Mouse (Mus musculus): ENCODE measurements around the gene Wdr20rt. TPM values are rescaled to one million over a fixed set of nuclear protein-coding genes. Genes with fewer than 3 reads are reported as not detected.
"Not testable (repeated sequence)": the region's sequence is repeated elsewhere in the genome, so short reads cannot be mapped to it uniquely, and the experiment has no call there.

Gene Wdr20rt
- polyA plus RNA-seq, 1 experiment from 2014 or later, result not detected

- ATAC-seq (replicated peaks; ENCODE audit: extremely low read depth, insufficient read depth, low FRiP score); H3K27me3 ChIP-seq (ENCODE audit: control insufficient read depth, insufficient read depth, low read length); H3K27ac ChIP-seq (ENCODE audit: low read length); H3K9ac ChIP-seq (ENCODE audit: low read length); H3K4me3 ChIP-seq (ENCODE audit: low read length); H3K4me1 ChIP-seq (ENCODE audit: control insufficient read depth, insufficient read depth, low read length); H3K36me3 ChIP-seq (ENCODE audit: control insufficient read depth, insufficient read depth); H3K9me3 ChIP-seq (replicated peaks; ENCODE audit: control insufficient read depth, low read length); H3K4me2 ChIP-seq (ENCODE audit: low read depth, low read length): not testable (repeated sequence)
- 71% methylated on average over 2 of the region's 2 CpGs for WGBS
These were observed 7.5 kb downstream of the Wdr20rt start for GRCm38 (mm10) chr12:65232801-65233200.

DNA sequence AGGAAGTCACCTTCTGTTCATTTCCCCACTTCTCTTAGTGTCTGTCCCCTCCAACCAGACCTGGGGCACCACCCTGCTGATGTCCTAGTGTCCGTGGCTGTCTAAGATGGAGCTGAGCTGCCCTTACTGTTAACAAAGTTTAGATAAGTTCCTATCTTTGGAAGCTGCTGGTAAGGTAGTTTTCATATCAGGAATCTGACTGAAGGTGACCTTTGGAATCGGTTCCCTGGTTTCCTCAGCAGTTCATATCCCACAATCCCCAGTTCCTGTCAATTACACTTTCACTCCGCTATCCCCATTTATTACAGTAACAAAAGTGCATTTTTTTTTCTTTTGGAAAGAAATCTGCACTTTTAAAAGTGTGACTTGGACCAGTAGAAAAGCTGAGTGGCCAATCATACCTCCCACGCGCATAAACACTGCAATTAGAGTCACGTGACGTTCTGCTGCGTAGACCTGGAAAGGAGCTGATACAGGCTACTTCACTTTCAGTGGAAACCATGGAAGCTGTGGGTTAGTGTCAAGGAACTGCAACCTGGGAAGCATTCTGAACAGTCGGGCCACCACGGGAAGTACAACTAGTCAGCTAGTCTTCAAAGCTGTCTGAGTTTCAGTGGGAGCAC lies 24.9 kb downstream of the Wdr20rt start:
- 73% methylated on average over 10 of the region's 10 CpGs for WGBS
- Histone ChIP-seq H3K27ac (ENCODE audit: low read length) (no peak overlapping the region), H3K9ac (ENCODE audit: low read length) (no peak overlapping the region), H3K9me3 (replicated peaks; ENCODE audit: control insufficient read depth, low read length) (no peaks in the 10 kb centered on the region), H3K4me1 (ENCODE audit: control insufficient read depth, insufficient read depth, low read length) (no peaks in the 10 kb centered on the region), H3K27me3 (ENCODE audit: control insufficient read depth, insufficient read depth, low read length) (no peaks in the 10 kb centered on the region), H3K4me2 (ENCODE audit: low read depth, low read length) (no peak overlapping the region), H3K4me3 (ENCODE audit: low read length) (no peak overlapping the region), H3K36me3 (ENCODE audit: control insufficient read depth, insufficient read depth) (no peaks in the 10 kb centered on the region)
- no peak for ATAC-seq (replicated peaks; ENCODE audit: extremely low read depth, insufficient read depth, low FRiP score)

GRCm38 (mm10) chr12:65256887-65257286 lies 31.6 kb downstream of the Wdr20rt start:
- Histone ChIP-seq H3K27me3 (ENCODE audit: control insufficient read depth, insufficient read depth, low read length) (no peaks in the 10 kb centered on the region), H3K9me3 (replicated peaks; ENCODE audit: control insufficient read depth, low read length) (peaks cover 4% of the 10 kb centered on the region), H3K4me1 (ENCODE audit: control insufficient read depth, insufficient read depth, low read length) (peaks cover 8% of the 10 kb centered on the region), H3K4me3 (ENCODE audit: low read length) (no peak overlapping the region), H3K4me2 (ENCODE audit: low read depth, low read length) (no peak overlapping the region), H3K9ac (ENCODE audit: low read length) (no peak overlapping the region), H3K36me3 (ENCODE audit: control insufficient read depth, insufficient read depth) (no peaks in the 10 kb centered on the region), H3K27ac (ENCODE audit: low read length) (no peak overlapping the region)
- no peak for ATAC-seq (replicated peaks; ENCODE audit: extremely low read depth, insufficient read depth, low FRiP score)

- peak overlapping the region; percentile 66 for H3K4me2 ChIP-seq (ENCODE audit: low read depth, low read length)
- peaks cover 4% of the 10 kb centered on the region for H3K9me3 ChIP-seq (replicated peaks; ENCODE audit: control insufficient read depth, low read length)
- ATAC-seq (replicated peaks; ENCODE audit: extremely low read depth, insufficient read depth, low FRiP score), result peak; percentile 84
- H3K27me3 ChIP-seq (ENCODE audit: control insufficient read depth, insufficient read depth, low read length), result no peaks in the 10 kb centered on the region
- no peaks in the 10 kb centered on the region for H3K36me3 ChIP-seq (ENCODE audit: control insufficient read depth, insufficient read depth)
- H3K4me3 ChIP-seq (ENCODE audit: low read length), result peak overlapping the region; percentile 50
- peak overlapping the region; percentile 50 for H3K9ac ChIP-seq (ENCODE audit: low read length)
- whole genome bisulfite sequencing, result 25% methylated on average over 19 of the region's 19 CpGs
- peaks cover 8% of the 10 kb centered on the region for H3K4me1 ChIP-seq (ENCODE audit: control insufficient read depth, insufficient read depth, low read length)
- peak overlapping the region; percentile 63 for H3K27ac ChIP-seq (ENCODE audit: low read length)
These were observed 33.2 kb downstream of the Wdr20rt start for GRCm38 (mm10) chr12:65258212-65259138.

- Histone ChIP-seq H3K4me3 (ENCODE audit: low read length) (peak overlapping the region; percentile 50), H3K27ac (ENCODE audit: low read length) (peak overlapping the region; percentile 53), H3K36me3 (ENCODE audit: control insufficient read depth, insufficient read depth) (no peaks in the 10 kb centered on the region), H3K9me3 (replicated peaks; ENCODE audit: control insufficient read depth, low read length) (peaks cover 4% of the 10 kb centered on the region), H3K27me3 (ENCODE audit: control insufficient read depth, insufficient read depth, low read length) (no peaks in the 10 kb centered on the region), H3K4me2 (ENCODE audit: low read depth, low read length) (peak overlapping the region; percentile 66), H3K9ac (ENCODE audit: low read length) (peak overlapping the region; percentile 50), H3K4me1 (ENCODE audit: control insufficient read depth, insufficient read depth, low read length) (peaks cover 8% of the 10 kb centered on the region)
- 56% methylated on average over 13 of the region's 13 CpGs for WGBS
- no peak for ATAC-seq (replicated peaks; ENCODE audit: extremely low read depth, insufficient read depth, low FRiP score)
These were observed 34.1 kb downstream of the Wdr20rt start for GRCm38 (mm10) chr12:65259139-65260111.

GRCm38 (mm10) chr12:65268311-65268984 lies 43.1 kb downstream of the Wdr20rt start:
- Histone ChIP-seq H3K9ac (ENCODE audit: low read length) (no peak overlapping the region), H3K36me3 (ENCODE audit: control insufficient read depth, insufficient read depth) (no peaks in the 10 kb centered on the region), H3K9me3 (replicated peaks; ENCODE audit: control insufficient read depth, low read length) (no peaks in the 10 kb centered on the region), H3K27me3 (ENCODE audit: control insufficient read depth, insufficient read depth, low read length) (no peaks in the 10 kb centered on the region), H3K27ac (ENCODE audit: low read length) (no peak overlapping the region), H3K4me1 (ENCODE audit: control insufficient read depth, insufficient read depth, low read length) (no peaks in the 10 kb centered on the region), H3K4me3 (ENCODE audit: low read length) (no peak overlapping the region), H3K4me2 (ENCODE audit: low read depth, low read length) (no peak overlapping the region)
- no peak for ATAC-seq (replicated peaks; ENCODE audit: extremely low read depth, insufficient read depth, low FRiP score)
- 74% methylated on average over 5 of the region's 5 CpGs for WGBS

DNA sequence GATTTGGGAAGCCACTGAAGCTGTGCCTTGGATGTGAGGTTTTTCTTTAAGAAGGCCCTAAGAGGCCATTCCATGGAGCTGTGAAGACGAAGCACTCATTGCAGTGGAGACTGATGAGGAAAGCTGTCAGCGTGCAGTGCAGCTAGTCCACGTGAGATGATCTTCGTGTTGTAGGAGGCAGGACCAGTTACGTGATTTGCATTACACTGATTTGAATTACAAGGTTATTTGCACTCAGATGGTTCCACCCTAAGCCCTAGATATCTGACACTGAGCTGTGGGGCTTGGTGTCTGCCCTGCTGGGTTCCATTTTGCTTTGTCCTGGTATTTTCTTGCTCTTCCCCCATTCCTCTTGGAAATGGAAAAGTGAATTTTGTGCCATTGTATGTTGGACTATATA lies 44.1 kb downstream of the Wdr20rt start:
- no peak for ATAC-seq (replicated peaks; ENCODE audit: extremely low read depth, insufficient read depth, low FRiP score)
- Histone ChIP-seq H3K27me3 (ENCODE audit: control insufficient read depth, insufficient read depth, low read length) (no peaks in the 10 kb centered on the region), H3K36me3 (ENCODE audit: control insufficient read depth, insufficient read depth) (no peaks in the 10 kb centered on the region), H3K9me3 (replicated peaks; ENCODE audit: control insufficient read depth, low read length) (no peaks in the 10 kb centered on the region), H3K9ac (ENCODE audit: low read length) (no peak overlapping the region), H3K4me2 (ENCODE audit: low read depth, low read length) (no peak overlapping the region), H3K4me1 (ENCODE audit: control insufficient read depth, insufficient read depth, low read length) (no peaks in the 10 kb centered on the region), H3K4me3 (ENCODE audit: low read length) (no peak overlapping the region), H3K27ac (ENCODE audit: low read length) (no peak overlapping the region)
- 81% methylated on average over 5 of the region's 5 CpGs for WGBS

DNA sequence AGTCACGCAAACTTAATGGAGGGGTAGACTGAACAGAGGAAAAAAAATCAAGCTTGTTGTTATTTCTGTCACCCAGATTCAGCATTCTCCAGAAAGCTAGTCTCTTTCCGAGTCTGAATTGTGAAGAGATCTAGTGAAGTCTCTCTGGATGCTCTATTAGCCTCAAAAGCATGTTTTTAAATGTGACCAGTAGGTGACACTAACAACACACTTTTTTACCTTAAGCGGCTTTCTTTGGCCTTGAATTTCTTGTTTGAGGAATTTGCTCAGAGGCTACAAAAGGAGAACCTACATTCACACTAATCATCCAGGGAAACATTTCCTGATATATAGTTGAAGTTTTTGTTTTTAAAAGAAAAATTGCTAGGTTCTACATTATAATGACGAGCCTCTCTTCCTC lies 48.5 kb downstream of the Wdr20rt start:
- no peaks in the 10 kb centered on the region for H3K4me1 ChIP-seq (ENCODE audit: control insufficient read depth, insufficient read depth, low read length)
- H3K9me3 ChIP-seq (replicated peaks; ENCODE audit: control insufficient read depth, low read length), result no peaks in the 10 kb centered on the region
- no peak overlapping the region for H3K27ac ChIP-seq (ENCODE audit: low read length)
- no peak overlapping the region for H3K4me3 ChIP-seq (ENCODE audit: low read length)
- no peak for ATAC-seq (replicated peaks; ENCODE audit: extremely low read depth, insufficient read depth, low FRiP score)
- no peak overlapping the region for H3K9ac ChIP-seq (ENCODE audit: low read length)
- H3K27me3 ChIP-seq (ENCODE audit: control insufficient read depth, insufficient read depth, low read length), result no peaks in the 10 kb centered on the region
- H3K4me2 ChIP-seq (ENCODE audit: low read depth, low read length), result no peak overlapping the region
- no peaks in the 10 kb centered on the region for H3K36me3 ChIP-seq (ENCODE audit: control insufficient read depth, insufficient read depth)
- WGBS, result 59% methylated on average over 4 of the region's 4 CpGs
